Mouse (Mus musculus) lung, adult 2 months (tissue): ENCODE measurements around the gene Rab11fip4.

Source experiments
- CTCF ChIP-seq: fragments of 200-500 bp; IDR thresholded peaks from 2 replicates; pipeline ENCODE4 v1.5.1; 2011; ENCODE audit warnings: mild to moderate bottlenecking, low read length, control low read depth; ENCODE audit not compliant: insufficient read depth
- POLR2A ChIP-seq: fragments of 200-500 bp; IDR thresholded peaks from 2 replicates; pipeline ENCODE4 v1.6.1; 2011; ENCODE audit warnings: low read depth, mild to moderate bottlenecking, control low read depth, low read length, borderline replicate concordance; ENCODE audit errors: extremely low read depth

DNA sequence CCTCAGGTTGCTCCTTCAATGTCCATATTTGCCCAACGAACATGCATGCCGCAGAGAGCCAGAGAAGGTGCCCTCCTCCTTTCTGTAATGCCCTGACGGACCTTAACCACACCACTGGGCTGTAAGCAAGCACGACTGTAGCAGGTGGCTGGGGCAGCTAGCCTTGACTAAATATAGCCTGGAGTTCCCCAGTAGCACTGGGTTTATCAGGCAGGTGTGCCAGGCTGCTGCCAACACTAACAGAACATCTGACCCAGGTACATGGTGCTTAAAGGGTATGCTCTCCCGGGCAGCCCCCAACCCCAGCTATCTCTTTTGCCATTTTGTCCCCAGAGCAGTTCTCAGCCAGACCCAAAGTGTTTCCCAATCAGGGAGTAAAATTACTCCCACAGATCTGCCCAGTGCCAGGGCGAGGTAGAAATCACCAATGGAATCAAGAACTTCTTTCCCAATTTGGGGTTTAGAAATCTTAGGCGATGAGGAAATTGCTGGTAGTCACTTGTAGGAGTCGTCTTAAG, 127.9 kb downstream of the Rab11fip4 start:
- TF ChIP-seq CTCF (no peak), POLR2A (no peak)
